Mouse (Mus musculus) hindlimb bud, embryonic 11.5 days (tissue): ENCODE measurements around the gene Sh3rf3.

Source experiments
- DNase-seq: peaks from one replicate; pipeline ENCODE4 v3.0.0-alpha.2; 2012; ENCODE audit warnings: low read depth, low spot score; ENCODE audit errors: extremely low spot score

The Sh3rf3 gene

DNA sequence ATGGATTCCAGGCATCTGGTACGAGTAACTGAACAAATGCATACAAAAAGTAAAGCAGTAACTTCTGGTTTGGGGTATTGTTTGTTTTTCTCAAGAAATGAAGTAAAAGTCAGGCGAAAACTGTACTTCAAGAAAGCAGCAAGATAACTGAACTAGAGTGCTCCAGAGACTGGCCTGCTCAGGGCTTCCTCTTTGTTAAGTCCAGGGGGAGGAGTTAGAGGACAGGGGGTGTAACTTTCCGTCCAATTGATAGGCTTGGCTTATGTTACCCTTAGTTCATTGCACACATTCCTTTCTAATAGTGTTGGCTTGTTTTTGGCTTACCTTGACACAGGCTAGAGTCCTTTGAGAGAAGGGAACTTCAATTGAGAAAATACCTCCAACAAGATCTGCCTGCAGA, 345.5 kb downstream of the Sh3rf3 start:
- no peak for DNase-seq

- DNase-seq = no peak
These were observed 349.2 kb downstream of the Sh3rf3 start for GRCm38 (mm10) chr10:59162185-59162897.

- DNase-seq = no peak
These were observed 353.2 kb downstream of the Sh3rf3 start for GRCm38 (mm10) chr10:59166104-59166944.

GRCm38 (mm10) chr10:59171042-59171441, 357.9 kb downstream of the Sh3rf3 start:
- no peak for DNase-seq

DNA sequence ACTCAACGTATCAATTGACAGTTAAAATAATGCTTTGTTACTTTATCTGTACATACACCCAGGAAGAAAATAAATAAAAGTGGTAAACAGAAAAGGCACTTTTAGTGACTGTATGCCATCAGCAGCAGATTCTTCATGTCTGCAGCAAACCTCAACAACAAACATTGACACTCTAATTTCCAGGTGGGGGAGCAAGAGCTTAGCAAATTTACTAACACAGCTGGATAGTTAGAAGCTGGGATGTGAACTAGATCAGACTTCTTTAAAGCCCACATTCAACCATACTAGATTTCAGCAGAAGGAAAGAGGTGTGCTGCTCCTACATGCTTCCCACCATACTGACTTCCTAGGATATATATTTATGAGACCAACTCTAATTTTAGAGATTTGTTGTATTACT, 359.4 kb downstream of the Sh3rf3 start:
- DNase-seq = no peak

- no peak for DNase-seq
These were observed 366.5 kb downstream of the Sh3rf3 start for GRCm38 (mm10) chr10:59179620-59180019.

GRCm38 (mm10) chr10:59182306-59182705, 369.1 kb downstream of the Sh3rf3 start:
- DNase-seq = no peak
